Mouse (Mus musculus): ENCODE data around the gene Sbno2. TPM values are rescaled to one million over a fixed set of nuclear protein-coding genes. Genes with fewer than 3 reads are reported as not detected.

The Sbno2 gene
- polyA plus RNA-seq, 1 experiment, result 126 TPM

DNA sequence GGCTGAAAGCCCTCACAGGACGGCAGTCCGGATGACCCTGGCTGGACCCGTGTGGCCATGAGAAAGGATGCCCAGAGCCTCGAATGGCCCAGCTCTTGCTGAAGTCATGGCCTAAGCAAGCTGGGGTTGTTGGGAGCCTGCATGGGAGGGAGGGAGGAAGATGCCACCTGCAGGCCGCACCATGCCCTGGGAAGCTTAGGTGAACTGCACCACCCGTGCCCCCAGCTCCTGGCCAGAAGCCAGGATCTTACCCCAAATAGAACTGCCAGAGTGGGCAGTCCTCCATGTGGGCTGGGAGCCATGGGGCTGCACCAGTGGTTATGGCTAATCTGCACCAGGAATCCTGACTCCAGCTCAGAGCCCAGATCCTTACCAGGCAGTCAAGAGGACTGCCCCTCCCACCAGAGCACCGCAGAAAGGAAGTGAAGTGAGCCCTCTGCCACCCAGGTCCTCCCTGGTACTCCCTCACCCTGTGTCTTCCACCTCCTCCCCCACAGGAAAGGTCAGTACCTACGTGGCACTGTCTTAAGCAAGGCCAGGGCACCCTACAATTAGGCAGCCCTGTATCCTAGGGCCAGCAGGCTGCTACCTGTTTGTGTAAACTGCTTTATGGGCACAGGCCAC, 28.0 kb upstream of the Sbno2 start:
- H3K27me3 ChIP-seq (ENCODE audit: control insufficient read depth, insufficient read depth, low read length), result peaks cover 9% of the 10 kb centered on the region; the same call in 1 of the 2 replicates
- no peak overlapping the region for H3K27ac ChIP-seq (ENCODE audit: insufficient read depth, low read depth, low read length)
- peaks cover 18% of the 10 kb centered on the region for H3K4me1 ChIP-seq (ENCODE audit: control insufficient read depth, insufficient read depth, insufficient read length, low read length)
- 57% methylated on average over 8 of the region's 8 CpGs for WGBS
- no peak overlapping the region for H3K4me3 ChIP-seq (ENCODE audit: low read depth, low read length)
- H3K36me3 ChIP-seq (ENCODE audit: control insufficient read depth, insufficient read depth, low read length), result peaks cover 30% of the 10 kb centered on the region
- TF ChIP-seq CTCF (IDR thresholded peaks at IDR 0.05; ENCODE audit: extremely low read depth, insufficient read length, insufficient replicate concordance, low read depth, low read length) (peak; percentile 11; the same call in 1 of the 2 replicates), POLR2A (IDR thresholded peaks at IDR 0.05; ENCODE audit: low read depth, low read length) (no peak)

DNA sequence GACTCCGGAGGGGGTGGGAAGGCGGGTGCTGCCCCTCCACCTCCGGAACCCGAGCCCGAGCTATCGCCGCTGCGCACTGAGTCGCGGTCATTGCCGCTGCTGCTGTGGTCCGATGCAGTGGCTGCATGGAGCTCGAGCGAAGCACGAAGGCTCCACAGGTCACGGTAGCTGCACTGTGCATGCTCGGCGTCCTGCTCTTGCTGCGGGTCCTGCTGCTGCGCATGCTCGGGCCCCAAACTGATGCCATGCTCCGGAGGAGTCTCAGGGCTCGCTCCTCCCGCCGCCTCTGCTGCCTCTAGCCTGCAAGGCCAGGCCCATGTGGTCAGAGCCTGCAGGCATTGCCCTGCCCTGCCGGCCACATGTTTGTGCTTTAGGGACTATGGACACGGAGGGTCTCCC, 26.6 kb upstream of the Sbno2 start:
- peaks cover 13% of the 10 kb centered on the region for H3K4me1 ChIP-seq (ENCODE audit: control insufficient read depth, insufficient read depth, insufficient read length, low read length)
- H3K27me3 ChIP-seq (ENCODE audit: control insufficient read depth, insufficient read depth, low read length), result 0 out of 2 replicates have a peak, but pooled peaks cover under 1% of the 10 kb centered on the region
- H3K27ac ChIP-seq (ENCODE audit: insufficient read depth, low read depth, low read length), result no peak overlapping the region
- H3K36me3 ChIP-seq (ENCODE audit: control insufficient read depth, insufficient read depth, low read length), result peaks cover 43% of the 10 kb centered on the region
- H3K4me3 ChIP-seq (ENCODE audit: low read depth, low read length), result no peak overlapping the region
- TF ChIP-seq POLR2A (IDR thresholded peaks at IDR 0.05; ENCODE audit: low read depth, low read length) (no peak), CTCF (IDR thresholded peaks at IDR 0.05; ENCODE audit: extremely low read depth, insufficient read length, insufficient replicate concordance, low read depth, low read length) (no peak)
- WGBS, result 92% methylated on average over 27 of the region's 27 CpGs

DNA sequence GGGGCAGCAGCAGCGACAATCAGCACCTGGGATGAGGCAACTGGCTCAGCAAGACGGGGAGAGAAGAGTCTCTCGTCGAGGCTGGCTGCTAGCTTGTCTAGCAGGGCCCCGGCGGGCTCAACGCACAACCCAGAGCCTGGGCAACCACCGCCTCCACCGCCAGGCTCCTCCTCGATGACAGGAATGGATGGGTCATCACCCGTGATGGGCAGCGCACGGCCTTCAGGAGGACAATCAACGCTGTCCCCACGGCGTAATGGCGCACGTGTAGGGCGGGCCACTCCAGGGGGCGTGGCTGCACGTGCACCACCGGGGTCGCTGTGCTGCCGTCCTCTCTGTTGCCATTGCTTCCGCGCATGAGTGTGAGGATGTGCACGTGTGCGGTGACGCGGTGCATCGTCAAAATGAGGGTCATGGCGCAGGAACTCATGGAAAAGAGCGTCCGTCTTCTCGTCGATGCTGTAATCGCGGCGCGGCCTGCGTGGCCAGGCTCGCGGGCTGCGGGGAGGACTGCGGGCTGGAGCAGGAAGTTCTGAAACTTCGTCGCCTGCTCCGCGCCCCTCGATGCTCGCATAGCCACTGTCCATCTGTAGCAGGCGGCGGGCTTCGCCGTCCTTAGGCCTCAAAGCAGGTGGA, 26.1 kb upstream of the Sbno2 start:
- 78% methylated on average over 55 of the region's 55 CpGs for WGBS
- H3K36me3 ChIP-seq (ENCODE audit: control insufficient read depth, insufficient read depth, low read length), result peaks cover 48% of the 10 kb centered on the region
- H3K4me3 ChIP-seq (ENCODE audit: low read depth, low read length), result no peak overlapping the region
- peaks cover 13% of the 10 kb centered on the region for H3K4me1 ChIP-seq (ENCODE audit: control insufficient read depth, insufficient read depth, insufficient read length, low read length)
- H3K27me3 ChIP-seq (ENCODE audit: control insufficient read depth, insufficient read depth, low read length), result no peaks in the 10 kb centered on the region
- no peak for TF ChIP-seq CTCF (IDR thresholded peaks at IDR 0.05; ENCODE audit: extremely low read depth, insufficient read length, insufficient replicate concordance, low read depth, low read length)
- H3K27ac ChIP-seq (ENCODE audit: insufficient read depth, low read depth, low read length), result no peak overlapping the region

DNA sequence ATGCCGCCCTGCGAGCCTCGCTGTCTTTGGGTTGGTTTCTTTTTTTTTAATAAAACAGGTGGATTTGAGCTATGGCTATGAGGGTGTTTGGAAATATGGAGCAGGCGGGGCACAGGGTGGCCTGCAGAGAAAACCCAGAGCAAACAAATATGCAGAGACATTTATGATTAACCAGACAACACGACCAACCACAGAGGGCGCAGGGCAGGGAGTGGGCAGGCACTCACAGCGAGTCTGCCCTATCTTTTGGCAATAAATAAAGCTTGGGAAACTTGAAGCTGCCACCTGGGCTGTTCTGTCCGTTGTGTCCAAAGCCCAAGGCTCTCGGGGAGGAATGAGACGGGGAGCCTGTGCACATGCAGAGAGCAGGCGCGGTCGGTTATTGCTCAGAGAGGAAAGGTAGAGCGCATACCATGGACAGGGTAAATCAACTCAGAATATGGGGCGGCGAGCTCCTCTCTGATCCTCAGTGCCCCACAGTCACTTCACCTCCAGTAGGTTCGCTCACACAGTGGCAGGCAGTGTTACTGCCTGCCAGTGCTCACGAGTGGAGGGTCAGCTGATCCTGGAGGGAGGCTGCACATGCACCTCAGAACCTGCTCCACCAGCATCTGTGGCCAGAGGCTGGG, 25.1 kb upstream of the Sbno2 start:
- H3K27ac ChIP-seq (ENCODE audit: insufficient read depth, low read depth, low read length), result no peak overlapping the region
- WGBS, result 35% methylated on average over 18 of the region's 18 CpGs
- H3K4me1 ChIP-seq (ENCODE audit: control insufficient read depth, insufficient read depth, insufficient read length, low read length), result peaks cover 13% of the 10 kb centered on the region
- H3K36me3 ChIP-seq (ENCODE audit: control insufficient read depth, insufficient read depth, low read length), result peaks cover 57% of the 10 kb centered on the region
- H3K27me3 ChIP-seq (ENCODE audit: control insufficient read depth, insufficient read depth, low read length), result no peaks in the 10 kb centered on the region
- TF ChIP-seq CTCF (IDR thresholded peaks at IDR 0.05; ENCODE audit: extremely low read depth, insufficient read length, insufficient replicate concordance, low read depth, low read length) (peak; percentile 9; the same call in 1 of the 2 replicates), POLR2A (IDR thresholded peaks at IDR 0.05; ENCODE audit: low read depth, low read length) (no peak)
- H3K4me3 ChIP-seq (ENCODE audit: low read depth, low read length), result no peak overlapping the region

DNA sequence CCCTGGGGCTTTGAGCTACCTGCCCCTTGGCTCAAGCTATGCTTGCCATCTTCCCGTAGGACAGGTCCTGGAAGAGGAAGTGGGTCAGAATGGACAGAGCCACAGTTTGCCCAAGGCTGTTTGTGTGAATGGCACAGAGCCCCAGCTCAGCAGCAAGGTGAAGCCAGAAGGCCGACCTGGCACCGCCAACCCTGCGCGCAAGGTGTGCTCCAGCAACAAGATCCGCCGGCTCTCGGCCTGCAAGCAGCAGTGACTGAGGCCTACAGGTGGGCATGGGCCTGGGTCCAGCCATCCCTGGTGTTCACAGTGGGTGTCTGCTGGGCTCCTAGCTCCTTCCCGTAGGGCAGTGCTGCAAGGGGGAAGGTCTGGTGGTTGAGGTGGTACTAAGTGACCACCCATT, 24.5 kb upstream of the Sbno2 start:
- H3K27ac ChIP-seq (ENCODE audit: insufficient read depth, low read depth, low read length), result no peak overlapping the region
- peaks cover 59% of the 10 kb centered on the region for H3K36me3 ChIP-seq (ENCODE audit: control insufficient read depth, insufficient read depth, low read length)
- peaks cover 13% of the 10 kb centered on the region for H3K4me1 ChIP-seq (ENCODE audit: control insufficient read depth, insufficient read depth, insufficient read length, low read length)
- H3K27me3 ChIP-seq (ENCODE audit: control insufficient read depth, insufficient read depth, low read length), result no peaks in the 10 kb centered on the region
- TF ChIP-seq CTCF (IDR thresholded peaks at IDR 0.05; ENCODE audit: extremely low read depth, insufficient read length, insufficient replicate concordance, low read depth, low read length) (no peak), POLR2A (IDR thresholded peaks at IDR 0.05; ENCODE audit: low read depth, low read length) (no peak)
- no peak overlapping the region for H3K4me3 ChIP-seq (ENCODE audit: low read depth, low read length)
- 58% methylated on average over 9 of the region's 9 CpGs for WGBS

DNA sequence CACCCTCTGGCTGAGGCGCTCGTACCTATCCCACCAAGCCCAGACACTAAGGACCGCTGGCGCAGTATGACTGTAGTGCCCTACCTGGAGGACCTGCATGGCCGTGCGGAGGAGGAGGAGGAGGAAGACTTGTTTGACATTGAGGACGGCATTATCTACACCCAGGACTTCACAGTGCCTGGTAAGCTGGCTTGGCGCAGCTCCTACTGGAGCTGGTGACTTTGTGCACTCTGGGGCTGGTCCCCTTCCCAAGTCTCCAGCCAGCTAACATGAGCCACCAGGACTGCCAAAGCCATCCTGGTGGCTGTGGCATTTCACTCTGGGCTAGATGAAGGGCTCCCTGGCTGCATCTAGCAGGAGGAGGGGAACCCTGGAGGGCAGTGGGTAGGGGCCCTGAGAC, 22.5 kb upstream of the Sbno2 start:
- no peaks in the 10 kb centered on the region for H3K27me3 ChIP-seq (ENCODE audit: control insufficient read depth, insufficient read depth, low read length)
- H3K27ac ChIP-seq (ENCODE audit: insufficient read depth, low read depth, low read length), result no peak overlapping the region
- peaks cover 61% of the 10 kb centered on the region for H3K36me3 ChIP-seq (ENCODE audit: control insufficient read depth, insufficient read depth, low read length)
- 96% methylated on average over 8 of the region's 8 CpGs for WGBS
- TF ChIP-seq POLR2A (IDR thresholded peaks at IDR 0.05; ENCODE audit: low read depth, low read length) (no peak), CTCF (IDR thresholded peaks at IDR 0.05; ENCODE audit: extremely low read depth, insufficient read length, insufficient replicate concordance, low read depth, low read length) (no peak)
- peaks cover 13% of the 10 kb centered on the region for H3K4me1 ChIP-seq (ENCODE audit: control insufficient read depth, insufficient read depth, insufficient read length, low read length)
- no peak overlapping the region for H3K4me3 ChIP-seq (ENCODE audit: low read depth, low read length)

DNA sequence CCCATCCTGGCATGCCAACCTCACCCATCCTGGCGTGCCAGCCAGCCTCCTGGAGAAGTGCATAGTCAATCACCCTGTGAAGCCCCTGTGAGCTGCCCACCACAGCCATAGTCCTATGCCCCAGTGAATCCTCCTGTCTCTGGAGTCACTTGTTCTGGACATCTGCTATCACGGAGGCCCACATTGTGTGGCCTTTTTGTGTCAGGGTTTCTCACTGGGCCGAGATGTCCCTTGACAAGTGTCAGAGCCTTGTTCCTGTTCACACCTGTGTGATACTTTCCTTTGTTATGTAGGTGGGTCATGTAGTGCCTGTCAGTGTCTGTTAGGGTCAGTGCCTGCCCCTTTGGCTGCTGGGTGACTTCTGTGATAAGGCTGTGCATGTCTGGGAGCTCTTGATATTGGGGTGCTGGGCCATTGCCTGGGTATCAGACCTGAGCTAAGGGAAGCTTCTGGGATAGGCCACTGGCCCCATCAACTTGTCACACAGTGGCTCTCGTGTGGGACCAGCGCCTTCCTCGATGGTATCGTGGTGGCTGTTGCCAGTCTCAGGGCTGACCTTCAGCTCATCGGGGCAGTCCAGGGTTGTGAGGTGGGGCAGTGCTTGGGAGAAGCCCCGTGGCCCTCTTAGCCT, 18.7 kb upstream of the Sbno2 start:
- Histone ChIP-seq H3K36me3 (ENCODE audit: control insufficient read depth, insufficient read depth, low read length) (peaks cover 50% of the 10 kb centered on the region), H3K27ac (ENCODE audit: insufficient read depth, low read depth, low read length) (no peak overlapping the region)

More for the DNA sequence above, 18.7 kb upstream of the Sbno2 start:
- WGBS, result 86% methylated on average over 9 of the region's 9 CpGs
- Histone ChIP-seq H3K27me3 (ENCODE audit: control insufficient read depth, insufficient read depth, low read length) (no peaks in the 10 kb centered on the region), H3K4me1 (ENCODE audit: control insufficient read depth, insufficient read depth, insufficient read length, low read length) (peaks cover 3% of the 10 kb centered on the region; the same call in 1 of the 2 replicates), H3K4me3 (ENCODE audit: low read depth, low read length) (no peak overlapping the region)
- TF ChIP-seq POLR2A (IDR thresholded peaks at IDR 0.05; ENCODE audit: low read depth, low read length) (no peak), CTCF (IDR thresholded peaks at IDR 0.05; ENCODE audit: extremely low read depth, insufficient read length, insufficient replicate concordance, low read depth, low read length) (no peak)

All from small intestine, adult 2 months (tissue).